In genomic region chr11:74830256-74831161, GRCm38 (mm10) we compare ENCODE assay signal across 8 mouse cellular contexts. TPM values are rescaled to one million over a fixed set of nuclear protein-coding genes. Genes with fewer than 3 reads are reported as not detected.
A peak's percentile ranks its signal among the peaks of the same experiment; 100 is the strongest.
DNase-seq lines count a peak whose midpoint lies in the region; ATAC-seq lines count a peak whose summit lies in the region.

Gene Mnt (plus strand): TSS chr11:74830920.

- peak; percentile 95 for DNase-seq in B cell, adult 2 months
- peak; percentile 100 for DNase-seq in brain, adult 2 months (ENCODE audit: low read depth, low spot score)
- DNase-seq in heart, embryonic 10.5 days (ENCODE audit: low spot score) = peak; percentile 100
- DNase-seq in liver = peak; percentile 96
- DNase-seq in spleen, postnatal 4 days (ENCODE audit: low spot score in 2 of 2) = peak; percentile 93 to 95

- H3K27ac ChIP-seq in heart, embryonic 10.5 days = peak within 1 kb of the TSS; percentile 93
- peak within 1 kb of the TSS; percentile 97 for H3K27ac ChIP-seq in kidney, embryonic 15.5 days

- no peaks in the 10 kb centered on the region for H3K27me3 ChIP-seq in heart, embryonic 10.5 days (ENCODE audit: insufficient read depth, poor library complexity, severe bottlenecking)
- no peaks in the 10 kb centered on the region for H3K27me3 ChIP-seq in kidney, embryonic 15.5 days

- no peaks in the 10 kb centered on the region for H3K9me3 ChIP-seq in heart, embryonic 10.5 days
- no peaks in the 10 kb centered on the region for H3K9me3 ChIP-seq in kidney, embryonic 15.5 days (replicated peaks)

- H3K4me2 ChIP-seq in kidney, embryonic 15.5 days = peak within 1 kb of the TSS; percentile 92

- H3K9ac ChIP-seq in kidney, embryonic 15.5 days = peak within 1 kb of the TSS; percentile 86

- peak within 1 kb of the TSS; percentile 79 for H3K4me3 ChIP-seq in heart, embryonic 10.5 days
- H3K4me3 ChIP-seq in kidney, embryonic 15.5 days (replicated peaks) = peak within 1 kb of the TSS; percentile 90

- H3K4me1 ChIP-seq in heart, embryonic 10.5 days = peaks cover 58% of the 10 kb centered on the region
- H3K4me1 ChIP-seq in kidney, embryonic 15.5 days = peaks cover 67% of the 10 kb centered on the region

- WGBS in heart, embryonic 10.5 days = under 1% methylated on average over 70 of the region's 70 CpGs
- WGBS in kidney, embryonic 15.5 days = under 1% methylated on average over 68 of the region's 70 CpGs

- peak; percentile 58 for ATAC-seq in erythroblast, adult 5-6 weeks (replicated peaks; ENCODE audit: low FRiP score, poor library complexity, severe bottlenecking)
- peak; percentile 89 for ATAC-seq in kidney, embryonic 15.5 days (replicated peaks; ENCODE audit: low FRiP score)
- ATAC-seq in monocyte, adult 5-6 weeks (replicated peaks; ENCODE audit: insufficient number of reproducible peaks, low FRiP score, low TSS enrichment, poor library complexity, severe bottlenecking) = peak; percentile 46

- H3K36me3 ChIP-seq in heart, embryonic 10.5 days = no peaks in the 10 kb centered on the region; the same call in 1 of the 2 replicates
- no peaks in the 10 kb centered on the region for H3K36me3 ChIP-seq in kidney, embryonic 15.5 days

RNA-seq across cellular contexts. Expression of gene Mnt, which starts in this region (rescaled TPM):
- 1.3 and 2.1 TPM in 2 replicates for total RNA-seq in erythroblast, adult 5-6 weeks (2015; ENCODE audit: low replicate concordance)
- total RNA-seq in erythroblast, adult 5-6 weeks (2017; ENCODE audit: low replicate concordance) = 0.68 and 2.1 TPM in 2 replicates
- 3.2 and 3.8 TPM in 2 replicates for polyA plus RNA-seq in heart, embryonic 10.5 days (2016; fragmentation: Nextera tagmentation; extraction: Ambion mirVana)
- polyA plus RNA-seq in kidney, embryonic 15.5 days (2015; fragmentation: Nextera tagmentation; extraction: Ambion mirVana) = 5.0 and 5.7 TPM in 2 replicates
- total RNA-seq in monocyte, adult 5-6 weeks (2017) = 8.0 to 14.0 TPM (median 9.5 TPM) in 3 replicates

Comparison
In these comparisons a context has a peak if more than half of its experiments do, and no peak if none do; other contexts are left out.
1. Peak in every context shown above with its lines: DNase-seq, ATAC-seq, H3K4me3 ChIP-seq and H3K27ac ChIP-seq.